Mouse (Mus musculus) hindbrain, embryonic 13.5 days (tissue): ENCODE measurements around the gene Zbtb9. TPM values are rescaled to one million over a fixed set of nuclear protein-coding genes. Genes with fewer than 3 reads are reported as not detected.

ENCODE experiments used
- microRNA-seq: library from miRNA; unstranded; fragments of <30 nt; microRNA quantifications from one replicate; pipeline ENCODE4, GENCODE M21; 2016
- polyA plus RNA-seq: library from polyadenylated mRNA; unstranded; fragments of >200 nt; fragmentation: Nextera tagmentation; extraction: Ambion mirVana; gene quantifications from 2 replicates; pipeline ENCODE4 v1.2.1, GENCODE M21; 2015

Gene Zbtb9
- polyA plus RNA-seq, 1 experiment from 2014 or later, result 17.8 TPM

Small RNAs within 50 kb of the gene (microRNA-seq; reads per million reads assigned to microRNA genes)
- gene Mir3083 (not detected), gene Mir6968 (0.70 reads per million)

Other genes starting within 250 kb of the Zbtb9 start
- 50.3 and 60.7 TPM in 2 replicates for gene Bnip1, start 192.1 kb upstream of the Zbtb9 start, polyA plus RNA-seq
- 0.39 and 0.67 TPM in 2 replicates for gene Nkx2-5, start 128.2 kb upstream of the Zbtb9 start, polyA plus RNA-seq
- 3.6 and 4.5 TPM in 2 replicates for gene Kifc5b, start 56.1 kb upstream of the Zbtb9 start, polyA plus RNA-seq
- gene Phf1, start 40.1 kb upstream of the Zbtb9 start, polyA plus RNA-seq, result 17.9 and 19.2 TPM in 2 replicates
- gene Cuta, start 33.6 kb upstream of the Zbtb9 start, polyA plus RNA-seq, result 133 and 148 TPM in 2 replicates
- gene Syngap1, start 31.9 kb upstream of the Zbtb9 start, polyA plus RNA-seq, result 4.6 and 5.9 TPM in 2 replicates
- 2.5 and 3.1 TPM in 2 replicates for gene Bak1, start 55.8 kb downstream of the Zbtb9 start, polyA plus RNA-seq
- gene Itpr3, start 84.1 kb downstream of the Zbtb9 start, polyA plus RNA-seq, result 1.1 and 1.2 TPM in 2 replicates
- gene Uqcc2, start 160.7 kb downstream of the Zbtb9 start, polyA plus RNA-seq, result 335 and 349 TPM in 2 replicates
- 0.45 and 0.58 TPM in 2 replicates for gene Ip6k3, start 194.6 kb downstream of the Zbtb9 start, polyA plus RNA-seq
- 19.0 and 19.9 TPM in 2 replicates for gene Lemd2, start 231.3 kb downstream of the Zbtb9 start, polyA plus RNA-seq